Mouse (Mus musculus): ENCODE measurements around the gene Bace2.

The Bace2 gene

GRCm38 (mm10) chr16:97467993-97468791 lies 111.7 kb downstream of the Bace2 start:
- DNase-seq (ENCODE audit: low spot score in 2 of 2): no peak

- DNase-seq (ENCODE audit: low spot score in 2 of 2): no peak
Observed at GRCm38 (mm10) chr16:97474671-97475070, 118.1 kb downstream of the Bace2 start.

GRCm38 (mm10) chr16:97475581-97475980 lies 119.0 kb downstream of the Bace2 start:
- DNase-seq (ENCODE audit: low spot score in 2 of 2): no peak

- DNase-seq (ENCODE audit: low spot score in 2 of 2): no peak
Observed at GRCm38 (mm10) chr16:97476524-97476923, 120.0 kb downstream of the Bace2 start.

GRCm38 (mm10) chr16:97478655-97479054 lies 122.1 kb downstream of the Bace2 start:
- DNase-seq (ENCODE audit: low spot score in 2 of 2): no peak

- DNase-seq (ENCODE audit: low spot score in 2 of 2): no peak
Observed at GRCm38 (mm10) chr16:97492369-97492768, 135.8 kb downstream of the Bace2 start.

All from frontal cortex, postnatal 14 days (tissue).